Mouse (Mus musculus) cerebellum, adult 2 months (tissue): ENCODE data around the gene Nmnat2.
A peak's percentile ranks its signal among the peaks of the same experiment; 100 is the strongest.

Experiments
- CTCF ChIP-seq: fragments of 200-500 bp; IDR thresholded peaks from 2 replicates; pipeline ENCODE4 v1.5.1; 2011; ENCODE audit warnings: low read depth, mild to moderate bottlenecking, control low read depth, low read length, moderate library complexity, borderline replicate concordance; ENCODE audit not compliant: insufficient read depth
- POLR2A ChIP-seq: fragments of 200-500 bp; IDR thresholded peaks from 2 replicates; pipeline ENCODE4 v1.6.1; 2011; ENCODE audit warnings: low read length, control low read depth, borderline replicate concordance; ENCODE audit not compliant: insufficient read depth

GRCm38 (mm10) chr1:153035328-153035944, 80.6 kb downstream of the Nmnat2 start:
- TF ChIP-seq CTCF: peak; percentile 77
- TF ChIP-seq POLR2A: no peak
